Mouse (Mus musculus): ENCODE results near the gene Serpine2.

The Serpine2 gene

DNA sequence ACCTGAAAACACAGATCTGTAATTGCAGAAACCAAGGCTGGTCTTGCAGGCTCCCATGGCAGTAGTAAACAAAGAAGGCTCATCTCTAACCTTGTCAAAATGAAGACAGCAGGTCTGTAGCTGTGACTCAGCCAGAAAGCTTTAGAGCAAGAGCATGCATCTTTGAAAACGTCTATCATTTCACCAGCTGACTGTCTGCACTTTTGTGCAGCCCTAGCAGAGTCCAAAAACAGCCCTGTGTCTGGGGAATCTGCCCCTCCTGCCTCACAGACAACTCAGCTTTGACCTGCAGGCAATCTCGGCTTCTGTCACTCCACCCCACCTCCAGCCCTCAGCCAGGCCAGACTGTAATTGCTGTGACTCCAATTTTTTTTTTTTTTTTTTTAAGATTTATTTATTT lies 105.6 kb downstream of the Serpine2 start:
- no peak for DNase-seq

GRCm38 (mm10) chr1:79754936-79755335 lies 106.0 kb downstream of the Serpine2 start:
- DNase-seq = no peak

- DNase-seq = no peak
These were observed 107.5 kb downstream of the Serpine2 start for GRCm38 (mm10) chr1:79753456-79753855.

GRCm38 (mm10) chr1:79752714-79753340 lies 108.2 kb downstream of the Serpine2 start:
- no peak for DNase-seq

- no peak for DNase-seq
These were observed 108.8 kb downstream of the Serpine2 start for GRCm38 (mm10) chr1:79752015-79752695.

DNA sequence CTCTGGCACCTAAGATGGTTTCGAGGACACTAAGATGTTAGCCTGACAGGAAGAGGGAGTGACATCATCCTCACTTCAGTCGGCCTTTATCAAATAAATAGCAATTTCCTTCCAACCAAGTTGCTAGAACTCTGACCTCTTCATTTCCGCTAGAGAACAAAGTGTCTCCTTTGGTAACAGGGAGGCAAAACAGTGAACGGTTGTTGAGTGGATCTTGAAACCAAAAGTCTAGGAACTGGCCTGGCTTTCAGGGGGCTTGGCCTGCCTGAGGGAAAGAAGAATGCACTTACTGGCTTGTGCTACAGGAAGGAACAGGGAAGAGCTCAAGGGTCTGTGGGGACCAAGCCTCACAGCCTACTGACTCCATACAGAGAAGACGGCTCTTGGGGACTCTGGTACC lies 109.8 kb downstream of the Serpine2 start:
- DNase-seq = no peak

GRCm38 (mm10) chr1:79746056-79746455 lies 114.9 kb downstream of the Serpine2 start:
- no peak for DNase-seq
